Mouse (Mus musculus) central nervous system, embryonic 18 days (tissue): ENCODE results near the gene Commd7. TPM values are rescaled to one million over a fixed set of nuclear protein-coding genes. Genes with fewer than 3 reads are reported as not detected.

ENCODE experiments used
- polyA plus RNA-seq: library from polyadenylated mRNA; depleted of rRNA; stranded (reverse); fragments of >200 nt; gene quantifications from 2 replicates; pipeline ENCODE4 v1.2.3, GENCODE M21; 2012; rRNA removed

Gene Commd7
- 53.4 and 55.7 TPM in 2 replicates for polyA plus RNA-seq

DNA sequence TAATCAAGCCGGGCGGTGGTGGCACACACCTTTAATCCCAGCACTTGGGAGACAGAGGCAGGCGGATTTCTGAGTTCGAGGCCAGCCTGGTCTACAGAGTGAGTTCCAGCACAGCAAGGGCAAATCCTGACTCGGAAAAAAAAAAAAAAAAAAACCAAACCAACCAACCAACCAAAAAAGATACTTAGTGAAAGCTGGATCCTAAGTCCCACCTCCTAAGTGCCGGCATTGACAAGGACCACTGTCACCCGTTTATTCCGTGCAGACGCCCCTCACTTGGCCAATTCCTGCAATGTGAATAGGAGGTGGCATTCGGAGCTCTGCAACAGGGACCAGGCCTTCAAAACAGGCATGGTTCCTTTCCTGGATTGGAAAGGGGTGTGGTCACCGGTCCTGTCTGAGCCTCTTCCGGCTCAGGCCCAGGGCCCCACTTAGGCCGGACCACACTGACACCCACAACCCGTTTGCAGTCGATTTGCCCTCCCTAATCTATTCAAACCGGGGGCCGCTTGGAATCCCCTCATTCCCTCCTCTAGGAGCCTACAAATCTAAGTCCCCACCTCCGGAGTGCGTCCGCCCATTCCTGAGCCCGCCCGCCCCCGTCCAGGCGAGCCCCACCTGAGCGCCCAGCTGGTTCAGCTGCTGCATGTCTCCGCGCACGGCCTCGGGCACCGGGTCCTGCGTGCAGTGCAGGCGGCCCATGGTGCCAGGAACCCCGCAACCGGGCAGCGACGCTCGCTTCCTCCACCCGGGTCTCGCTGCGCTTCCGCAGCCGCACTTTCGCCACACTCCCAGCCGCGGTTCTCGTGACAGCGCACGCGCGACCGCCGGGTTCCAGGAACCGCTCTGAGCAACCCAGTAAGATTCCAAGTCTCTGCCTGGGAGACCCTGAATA is at the start of gene Commd7:
Commd7 (minus strand) TSS at position 806 of the 895 bp plus-strand sequence.

DNA sequence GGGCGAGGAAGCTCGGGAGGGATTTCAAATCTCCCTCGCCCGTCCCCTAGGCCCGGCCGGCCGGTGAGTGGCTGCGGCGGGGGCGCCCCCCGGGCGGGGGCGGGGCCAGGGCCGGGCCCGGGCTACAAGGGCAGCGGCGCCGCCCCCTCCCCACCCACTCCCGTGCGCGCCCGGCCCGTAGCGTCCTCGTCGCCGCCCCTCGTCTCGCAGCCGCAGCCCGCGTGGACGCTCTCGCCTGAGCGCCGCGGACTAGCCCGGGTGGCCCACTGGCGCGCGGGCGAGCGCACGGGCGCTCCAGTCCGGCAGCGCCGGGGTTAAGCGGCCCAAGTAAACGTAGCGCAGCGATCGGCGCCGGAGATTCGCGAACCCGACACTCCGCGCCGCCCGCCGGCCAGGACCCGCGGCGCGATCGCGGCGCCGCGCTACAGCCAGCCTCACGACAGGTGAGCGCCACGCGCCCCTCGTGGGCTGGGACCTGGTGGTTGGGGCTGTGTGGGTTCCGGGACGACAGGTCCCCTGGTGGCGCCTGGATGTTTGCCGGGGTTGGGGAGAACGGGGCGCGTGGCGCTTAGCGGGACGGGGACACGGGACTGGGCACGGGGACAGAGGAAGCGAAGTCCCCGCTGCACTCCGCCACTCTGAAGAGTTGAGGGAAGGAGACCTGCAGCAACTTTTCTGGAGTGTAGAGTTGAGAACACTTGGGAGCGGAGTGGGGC is 16.9 kb upstream of the Commd7 start, which contains the start of gene Dnmt3b:
Dnmt3b (plus strand) TSS at position 153 of the 716 bp plus-strand sequence.

Other genes with a start within 250 kb of the Commd7 start
- gene 4930404H24Rik, start 140.0 kb downstream of the Commd7 start, polyA plus RNA-seq = not detected in 2 replicates
- 67.2 and 72.4 TPM in 2 replicates for gene Nol4l, start 102.8 kb downstream of the Commd7 start, polyA plus RNA-seq
- 3.1 and 3.3 TPM in 2 replicates for gene Dnmt3b, start 16.7 kb upstream of the Commd7 start, polyA plus RNA-seq
- gene Dnmt3c, start 63.9 kb upstream of the Commd7 start, polyA plus RNA-seq = 0.05 TPM in 1 of 2 replicates, not detected in the other
- 69.2 and 84.0 TPM in 2 replicates for gene Mapre1, start 108.5 kb upstream of the Commd7 start, polyA plus RNA-seq
- gene Efcab8, start 147.2 kb upstream of the Commd7 start, polyA plus RNA-seq = 0.09 and 0.16 TPM in 2 replicates
- not detected in 2 replicates for gene Sun5, start 238.3 kb upstream of the Commd7 start, polyA plus RNA-seq
- 0.07 and 0.16 TPM in 2 replicates for gene Bpifb2, start 242.3 kb upstream of the Commd7 start, polyA plus RNA-seq